Mouse (Mus musculus) layer of hippocampus, postnatal 14 days (tissue): Measurements from ENCODE around the gene Gm9639. TPM values are rescaled to one million over a fixed set of nuclear protein-coding genes. Genes with fewer than 3 reads are reported as not detected.
"Not testable (repeated sequence)": the region's sequence is repeated elsewhere in the genome, so short reads cannot be mapped to it uniquely, and the experiment has no call there.

Experiments
- DNase-seq, 2 experiments: peaks; one replicate each; pipeline ENCODE4 v3.0.0; 2021 to 2022; ENCODE audit warnings: low spot score in 2 of 2, mixed read lengths in 1 of 2
- long read RNA-seq, 2 experiments: library from polyadenylated mRNA; stranded (forward); transcript quantifications; one replicate each; pipeline ENCODE4 v2.0.0; 2021
- total RNA-seq, 2 experiments: library from RNA; stranded (reverse); gene quantifications; 2 replicates each; pipeline ENCODE4 v1.2.3; 2021

The Gm9639 gene
- not detected for total RNA-seq
- long read RNA-seq, experiment 1 = 0 reads
- long read RNA-seq, experiment 2 = 0 reads

GRCm38 (mm10) chr10:77794976-77795375, at the start of gene Gm9639:
Gene Gm9639 (minus strand): TSS chr10:77795076.
- DNase-seq = no peak

GRCm38 (mm10) chr10:77839006-77839405, 44.1 kb upstream of the Gm9639 start:
- no peak for DNase-seq

- DNase-seq = no peak
These were observed 40.8 kb upstream of the Gm9639 start, which contains the start of gene Krtap10-10 for GRCm38 (mm10) chr10:77835647-77836046. Gene Krtap10-10 (plus strand): TSS chr10:77835947.

GRCm38 (mm10) chr10:77826951-77827350, 32.1 kb upstream of the Gm9639 start, which contains the start of gene Krtap10-4:
Gene Krtap10-4 (minus strand): TSS chr10:77827095.
- DNase-seq = no peak

- no peak for DNase-seq
These were observed 24.3 kb upstream of the Gm9639 start for GRCm38 (mm10) chr10:77819203-77819602.

GRCm38 (mm10) chr10:77818523-77818922, 23.6 kb upstream of the Gm9639 start:
- no peak for DNase-seq

GRCm38 (mm10) chr10:77815514-77815913, 20.6 kb upstream of the Gm9639 start:
- no peak for DNase-seq

GRCm38 (mm10) chr10:77814382-77814781, 19.5 kb upstream of the Gm9639 start, which contains the start of gene Gm2696:
Gene Gm2696 (plus strand): TSS chr10:77814682.
- DNase-seq = no peak

GRCm38 (mm10) chr10:77811743-77812142, 16.9 kb upstream of the Gm9639 start, which contains the start of gene Gm9507:
Gene Gm9507 (minus strand): TSS chr10:77811843.
- DNase-seq = no peak

GRCm38 (mm10) chr10:77804095-77804494, 9.2 kb upstream of the Gm9639 start:
- no peak for DNase-seq

- DNase-seq = no peak
These were observed 4.1 kb upstream of the Gm9639 start, which contains the start of gene Gm19668 for GRCm38 (mm10) chr10:77798921-77799508. Gene Gm19668 (minus strand): TSS chr10:77799133.

- not testable (repeated sequence) for DNase-seq
These were observed 3.5 kb upstream of the Gm9639 start for GRCm38 (mm10) chr10:77798164-77798920.

- no peak for DNase-seq
These were observed 2.8 kb upstream of the Gm9639 start for GRCm38 (mm10) chr10:77797677-77798076.

GRCm38 (mm10) chr10:77788621-77789020, 6.3 kb downstream of the Gm9639 start:
- no peak for DNase-seq

GRCm38 (mm10) chr10:77787876-77788275, 7.0 kb downstream of the Gm9639 start, which contains the start of gene Gm7137:
Gene Gm7137 (minus strand): TSS chr10:77788200.
- not testable (repeated sequence) for DNase-seq

GRCm38 (mm10) chr10:77783396-77783795, 11.5 kb downstream of the Gm9639 start:
- not testable (repeated sequence) for DNase-seq

GRCm38 (mm10) chr10:77782442-77782841, 12.4 kb downstream of the Gm9639 start, which contains the start of gene Gm3250:
Gene Gm3250 (minus strand): TSS chr10:77782542.
- not testable (repeated sequence) for DNase-seq

GRCm38 (mm10) chr10:77776844-77777243, 18.0 kb downstream of the Gm9639 start, which contains the start of gene Gm7138:
Gene Gm7138 (minus strand): TSS chr10:77776944.
- not testable (repeated sequence) for DNase-seq

GRCm38 (mm10) chr10:77772142-77772541, 22.7 kb downstream of the Gm9639 start:
- DNase-seq = not testable (repeated sequence)

- not testable (repeated sequence) for DNase-seq
These were observed 23.7 kb downstream of the Gm9639 start, which contains the start of gene Gm3238 for GRCm38 (mm10) chr10:77771225-77771624. Gene Gm3238 (minus strand): TSS chr10:77771325.

- DNase-seq = no peak
These were observed 25.1 kb downstream of the Gm9639 start for GRCm38 (mm10) chr10:77769727-77770126.

GRCm38 (mm10) chr10:77759582-77759981, 35.3 kb downstream of the Gm9639 start, which contains the start of gene Gm3233:
Gene Gm3233 (minus strand): TSS chr10:77759682.
- not testable (repeated sequence) for DNase-seq
